Mouse (Mus musculus): Measurements from ENCODE around the gene D8Ertd738e.
"Not testable (repeated sequence)": the region's sequence is repeated elsewhere in the genome, so short reads cannot be mapped to it uniquely, and the experiment has no call there.

D8Ertd738e gene

DNA sequence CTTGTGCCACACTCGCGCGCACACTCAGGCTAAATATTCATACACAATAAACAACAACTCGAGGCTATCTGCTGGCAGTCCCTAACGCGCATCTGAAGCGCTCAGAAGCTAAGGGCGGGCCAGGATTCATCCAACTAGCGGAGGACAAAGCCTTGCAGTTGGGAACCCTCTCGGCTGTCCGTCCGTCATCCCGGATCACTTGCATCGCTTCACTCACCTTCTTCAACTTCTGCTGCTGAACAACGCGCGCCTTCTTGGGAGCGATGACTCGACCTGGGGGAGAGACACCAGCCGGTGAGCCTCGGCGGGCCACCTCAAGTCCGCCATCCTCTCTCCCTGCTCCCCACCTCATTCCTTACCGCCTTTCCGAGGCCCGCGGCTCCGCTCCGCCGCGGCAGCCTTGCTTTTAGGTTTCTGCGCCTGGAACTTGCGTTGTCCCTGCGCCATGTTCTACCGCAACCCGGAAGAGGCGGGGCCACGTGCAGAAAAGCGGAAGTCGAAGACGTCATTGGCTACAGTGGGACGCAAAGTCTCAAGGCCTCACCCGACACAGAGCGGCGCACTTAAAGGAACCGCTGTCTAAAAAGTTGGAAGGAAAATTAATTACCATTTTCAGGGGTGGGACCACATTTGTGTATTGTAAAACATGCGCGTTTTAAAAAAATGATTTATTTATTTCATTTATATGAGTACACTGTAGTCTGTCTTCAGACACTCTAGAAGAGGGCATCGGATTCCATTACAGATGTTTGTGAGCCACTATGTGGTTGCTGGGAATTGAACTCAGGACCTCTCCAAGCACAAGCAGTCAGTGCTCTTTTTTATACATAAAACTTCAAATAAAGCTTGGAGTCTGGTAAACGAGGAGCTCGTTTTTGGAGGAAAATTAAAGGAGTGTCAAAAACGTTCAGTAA, at the start of gene D8Ertd738e:
TSS of gene D8Ertd738e (minus strand) at position 463 of the 914 bp plus-strand sequence.
- DNase-seq (ENCODE audit: low read depth in 1 of 2, low spot score in 2 of 2) = peak; percentile 71 to 82

DNA sequence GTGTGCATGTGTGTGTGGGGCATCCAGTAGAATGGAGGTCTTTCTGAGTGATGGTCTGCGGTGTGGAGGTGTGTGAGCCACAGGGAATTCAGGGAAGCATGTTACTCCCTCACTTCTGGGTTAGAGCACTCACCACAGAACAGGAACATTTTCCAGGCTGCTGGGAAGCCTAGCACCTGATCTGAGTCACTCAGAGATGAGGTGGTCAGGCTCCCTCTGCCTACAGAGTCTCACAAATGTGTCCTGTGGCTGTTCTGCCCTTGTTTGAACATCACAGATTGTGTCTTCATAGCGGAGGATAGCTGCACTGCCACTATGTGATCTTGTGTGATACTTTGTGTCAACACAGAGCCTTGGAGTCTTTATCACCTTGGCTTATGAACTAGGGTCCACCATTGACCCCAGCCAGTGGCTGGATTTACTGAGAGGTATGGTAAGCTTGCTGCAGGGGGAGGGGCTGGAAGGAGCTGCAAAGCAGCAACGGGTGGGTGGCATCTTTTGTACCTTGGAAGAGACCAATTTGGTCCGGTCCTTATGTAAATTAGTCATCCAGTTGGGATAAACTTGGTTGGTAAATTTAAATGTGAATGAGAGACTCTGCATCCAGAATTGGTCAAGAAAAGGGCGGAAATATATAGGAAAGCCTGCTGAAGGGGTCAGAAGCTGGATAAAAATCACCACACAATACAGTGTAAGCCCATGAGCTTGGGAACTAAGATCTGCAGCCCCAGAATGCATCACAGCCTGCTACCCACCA, 47.7 kb upstream of the D8Ertd738e start:
- no peak for DNase-seq (ENCODE audit: low read depth in 1 of 2, low spot score in 2 of 2)

DNA sequence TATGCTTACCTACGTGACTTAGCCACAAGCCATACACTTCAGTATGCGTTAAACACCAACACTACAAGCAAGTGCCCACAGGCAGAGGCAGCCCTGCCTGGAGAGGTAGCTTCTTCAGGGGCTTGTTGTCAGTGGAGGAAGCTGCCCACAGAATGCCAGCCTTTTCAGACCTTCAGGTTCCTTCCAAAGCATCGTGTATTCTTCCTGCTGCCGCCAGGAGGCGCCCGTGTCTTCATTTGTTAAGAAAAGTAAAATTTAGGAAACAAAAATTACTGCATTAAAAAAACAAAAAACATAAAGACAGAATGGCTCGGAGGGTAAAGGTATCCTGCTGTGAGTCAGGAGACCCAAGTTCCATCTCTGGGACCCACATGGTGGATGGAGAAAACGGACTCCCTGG, 42.2 kb upstream of the D8Ertd738e start:
- DNase-seq (ENCODE audit: low read depth in 1 of 2, low spot score in 2 of 2) = peak in 1 of 2 experiments; percentile 26

DNA sequence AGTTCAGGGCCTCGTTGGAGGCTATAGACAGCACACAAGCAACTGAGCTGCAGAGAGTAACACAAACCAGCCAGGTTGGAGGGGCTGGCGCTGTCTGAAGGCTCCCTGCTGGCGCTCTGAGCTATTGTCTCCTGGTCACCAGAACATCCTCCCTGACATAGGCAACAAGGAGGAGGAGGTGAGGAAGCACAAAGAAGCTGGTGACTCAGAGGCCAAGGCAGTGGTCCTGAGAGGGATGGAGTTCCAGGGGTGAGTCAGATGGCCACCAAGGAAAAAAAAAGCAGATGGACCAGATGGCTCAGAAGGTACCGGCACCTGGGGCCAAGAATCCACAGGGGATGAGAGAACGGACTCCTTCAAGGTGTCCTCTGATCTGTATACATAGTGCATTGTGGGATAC, 41.6 kb upstream of the D8Ertd738e start:
- DNase-seq (ENCODE audit: low read depth in 1 of 2, low spot score in 2 of 2) = no peak

DNA sequence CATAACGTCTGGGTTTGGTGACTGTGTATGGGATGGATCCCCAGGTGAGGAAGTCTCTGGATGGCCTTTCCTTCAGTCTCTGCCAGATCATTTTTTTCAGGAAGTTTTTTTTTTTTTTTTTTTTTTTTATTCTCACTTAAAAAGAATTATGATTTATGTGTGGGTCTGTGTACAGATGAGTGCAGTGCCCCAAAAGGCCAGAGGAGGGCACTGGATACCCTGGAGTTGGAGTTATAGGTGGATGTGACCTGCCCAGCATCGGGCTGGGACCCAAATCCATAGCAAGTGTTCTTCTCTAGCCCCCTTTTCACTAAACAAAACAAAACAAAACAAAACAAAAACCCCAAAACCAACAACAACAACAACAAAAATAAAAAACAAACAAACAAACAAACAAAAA, 39.4 kb upstream of the D8Ertd738e start:
- DNase-seq (ENCODE audit: low read depth in 1 of 2, low spot score in 2 of 2) = no peak

- not testable (repeated sequence) for DNase-seq (ENCODE audit: low read depth in 1 of 2, low spot score in 2 of 2)
Measured at GRCm38 (mm10) chr8:84285665-84286064, 36.1 kb upstream of the D8Ertd738e start.

DNA sequence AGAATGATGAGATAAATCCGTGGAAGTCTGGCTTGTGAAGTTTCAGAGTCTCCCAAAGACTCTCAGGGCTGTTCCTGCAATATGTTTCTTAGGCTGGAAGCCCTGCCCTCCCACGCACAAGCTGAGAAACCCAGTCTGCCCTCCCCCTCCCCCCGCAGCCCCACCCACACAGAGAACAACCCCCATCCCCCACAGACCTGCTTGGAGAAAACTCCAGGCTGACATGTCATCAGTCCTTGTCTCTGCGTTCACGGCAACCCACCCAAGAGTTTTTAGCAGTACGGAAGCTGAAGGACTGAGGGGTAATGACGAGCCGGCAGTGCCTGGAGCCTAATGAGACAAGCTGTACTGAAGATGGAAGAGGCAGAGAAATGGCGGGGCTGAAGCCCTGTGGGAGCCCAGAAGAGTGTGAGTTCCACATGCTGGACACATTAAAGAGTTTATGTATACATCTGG, 35.1 kb upstream of the D8Ertd738e start:
- no peak for DNase-seq (ENCODE audit: low read depth in 1 of 2, low spot score in 2 of 2)

GRCm38 (mm10) chr8:84280777-84281176, 31.3 kb upstream of the D8Ertd738e start:
- no peak for DNase-seq (ENCODE audit: low read depth in 1 of 2, low spot score in 2 of 2)

GRCm38 (mm10) chr8:84276447-84276846, 26.9 kb upstream of the D8Ertd738e start:
- no peak for DNase-seq (ENCODE audit: low read depth in 1 of 2, low spot score in 2 of 2)

- no peak for DNase-seq (ENCODE audit: low read depth in 1 of 2, low spot score in 2 of 2)
Measured at GRCm38 (mm10) chr8:84273968-84274367, 24.4 kb upstream of the D8Ertd738e start.

DNA sequence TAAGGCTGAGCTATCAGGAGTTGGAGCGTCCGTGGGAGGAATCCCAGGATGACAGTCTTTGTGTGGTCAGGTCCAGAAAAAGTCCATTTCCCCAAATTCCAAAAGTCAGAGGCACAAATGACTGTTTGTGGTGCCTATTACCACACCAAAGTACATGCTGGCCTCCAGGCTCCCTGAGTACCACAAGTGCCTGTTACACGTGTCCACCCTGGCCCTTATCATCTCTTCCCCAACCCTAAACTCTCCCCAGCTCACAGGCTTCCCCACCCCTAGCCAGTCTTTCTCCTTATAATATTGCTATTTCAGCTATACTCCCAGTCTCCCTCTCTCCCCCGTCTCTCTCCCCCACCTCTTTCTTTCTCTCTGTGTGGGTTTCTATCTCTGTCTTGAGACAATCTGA, 22.8 kb upstream of the D8Ertd738e start:
- DNase-seq (ENCODE audit: low read depth in 1 of 2, low spot score in 2 of 2) = no peak

DNA sequence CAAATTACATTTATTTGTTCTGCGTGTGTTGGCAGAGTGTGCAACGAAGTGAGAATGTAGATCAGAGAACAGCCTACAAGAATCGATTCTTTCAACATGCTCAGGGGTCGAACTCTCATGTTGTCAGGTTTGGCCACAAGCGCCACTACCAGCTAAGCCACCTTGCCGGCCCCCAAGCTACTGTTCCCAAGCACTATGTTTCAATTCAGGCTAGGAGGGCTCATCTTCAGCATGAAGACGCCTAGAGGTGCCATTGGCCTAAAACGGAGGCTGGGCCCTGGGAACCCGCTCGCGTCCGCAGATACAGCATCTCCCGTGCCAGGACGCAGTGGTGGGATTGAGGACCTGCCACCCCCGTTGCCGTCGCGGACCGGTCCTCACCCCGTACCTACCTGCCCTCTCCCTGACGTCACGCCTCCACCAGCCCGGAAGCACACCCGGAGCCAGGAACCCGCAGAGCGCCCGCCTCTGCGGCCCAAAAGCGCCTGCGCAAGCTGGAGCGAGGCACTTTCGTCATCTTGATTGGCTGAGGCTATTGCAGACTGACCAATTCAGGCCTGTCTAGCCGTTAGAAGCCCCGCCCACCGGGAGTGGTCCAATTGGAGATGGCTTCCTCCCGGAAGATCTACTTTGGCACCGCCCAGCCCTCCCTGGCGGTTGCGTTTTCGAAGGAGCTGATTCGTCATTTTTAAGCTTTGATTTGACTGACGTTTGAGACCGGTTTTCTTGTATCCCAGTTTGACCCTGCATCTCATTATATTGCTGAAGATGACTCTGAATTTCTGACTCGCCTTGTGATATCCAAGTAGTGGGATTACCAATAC, 20.6 kb upstream of the D8Ertd738e start, which contains the start of gene Ccdc130:
TSS of gene Ccdc130 (minus strand) at position 431 of the 824 bp plus-strand sequence.
- DNase-seq (ENCODE audit: low read depth in 1 of 2, low spot score in 2 of 2) = peak; percentile 99

- DNase-seq (ENCODE audit: low read depth in 1 of 2, low spot score in 2 of 2) = no peak
Measured at GRCm38 (mm10) chr8:84261098-84261497, 11.6 kb upstream of the D8Ertd738e start.

GRCm38 (mm10) chr8:84256822-84257610, 7.5 kb upstream of the D8Ertd738e start, which contains the start of gene Mri1:
Gene Mri1, minus strand, starts transcription at chr8:84257326.
- DNase-seq (ENCODE audit: low read depth in 1 of 2, low spot score in 2 of 2) = peak in 1 of 2 experiments; percentile 56

GRCm38 (mm10) chr8:84256458-84256821, 6.9 kb upstream of the D8Ertd738e start:
- DNase-seq (ENCODE audit: low read depth in 1 of 2, low spot score in 2 of 2) = no peak

DNA sequence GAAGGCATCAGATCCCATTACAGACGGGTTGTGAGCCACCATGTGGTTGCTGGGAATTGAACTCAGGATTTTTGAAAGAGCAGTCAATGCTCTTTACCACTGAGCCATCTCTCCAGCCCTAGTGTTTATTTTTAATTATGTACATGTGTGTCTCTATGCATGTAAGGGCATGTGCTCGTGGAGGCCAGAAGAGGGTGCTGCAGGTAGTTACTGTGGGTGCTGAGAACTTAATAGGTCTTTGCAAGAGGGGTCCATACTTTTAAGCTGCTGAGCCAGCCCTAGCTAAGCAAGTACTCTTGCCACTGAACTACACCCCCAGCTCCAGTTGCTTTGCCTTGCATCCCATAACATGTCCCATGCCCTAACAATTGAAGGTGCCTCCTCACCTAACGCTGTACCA, 6.3 kb upstream of the D8Ertd738e start:
- DNase-seq (ENCODE audit: low read depth in 1 of 2, low spot score in 2 of 2) = no peak

DNA sequence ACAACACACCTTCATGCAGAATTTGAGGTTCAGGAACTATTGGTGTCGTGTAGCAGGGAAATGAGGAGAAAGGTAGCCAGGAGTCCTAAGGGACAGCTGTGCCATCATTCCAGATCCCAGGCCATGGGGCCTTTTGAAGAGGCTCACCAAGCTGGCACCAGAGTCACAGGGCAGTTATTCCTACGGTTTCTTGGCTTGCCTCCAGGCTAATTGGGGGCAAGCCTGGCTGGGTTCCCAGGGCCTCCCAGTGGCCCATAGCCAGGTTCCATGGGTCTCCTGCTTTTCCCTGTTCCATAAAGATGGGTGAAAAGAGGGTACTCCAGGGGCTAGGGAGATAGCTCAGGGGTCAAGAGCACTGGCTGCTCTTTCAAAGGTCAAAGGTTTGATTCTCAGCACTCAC, 7.7 kb downstream of the D8Ertd738e start:
- no peak for DNase-seq (ENCODE audit: low read depth in 1 of 2, low spot score in 2 of 2)

DNA sequence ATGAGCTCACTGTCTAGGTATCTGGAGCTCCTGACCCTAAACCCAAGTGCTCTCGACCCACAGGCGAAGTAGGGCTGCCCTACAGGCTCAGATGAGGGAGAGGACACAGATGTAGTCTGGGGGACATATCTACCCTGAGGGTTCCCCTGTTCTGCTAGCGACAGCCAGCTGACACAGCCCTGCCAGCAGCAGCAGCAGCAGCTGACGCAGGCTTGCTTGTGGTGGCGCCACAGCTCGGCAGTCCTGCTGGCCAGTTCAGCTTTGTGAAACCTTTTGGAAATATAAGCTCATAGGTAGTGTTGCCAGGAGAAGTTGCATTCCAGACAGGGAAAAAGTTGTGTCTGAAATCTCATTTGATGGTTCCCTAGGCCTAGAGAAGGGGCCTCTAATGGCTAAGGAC, 8.4 kb downstream of the D8Ertd738e start:
- no peak for DNase-seq (ENCODE audit: low read depth in 1 of 2, low spot score in 2 of 2)

- no peak for DNase-seq (ENCODE audit: low read depth in 1 of 2, low spot score in 2 of 2)
Measured at GRCm38 (mm10) chr8:84237542-84238229, 11.8 kb downstream of the D8Ertd738e start.
